Mouse (Mus musculus) embryonic fibroblast, embryonic 13.5 days (primary cell): Measurements from ENCODE around the gene Camta1. TPM values are rescaled to one million over a fixed set of nuclear protein-coding genes. Genes with fewer than 3 reads are reported as not detected.

Experiments used
- H3K27ac ChIP-seq: 2 replicates; pipeline ENCODE4 v1.5.1; 2012; ENCODE audit warnings: low read length, control low read depth, inconsistent platforms; ENCODE audit not compliant: insufficient read depth
- H3K4me1 ChIP-seq: 2 replicates; pipeline ENCODE4 v1.6.1; 2011; ENCODE audit warnings: low read length; ENCODE audit not compliant: control insufficient read depth, insufficient read depth
- H3K4me3 ChIP-seq: 2 replicates; pipeline ENCODE4 v1.5.1; 2011; ENCODE audit warnings: mild to moderate bottlenecking, control low read depth, low read length; ENCODE audit not compliant: insufficient read depth
- CTCF ChIP-seq: IDR thresholded peaks from 2 replicates; pipeline ENCODE4 v1.5.1; 2011; ENCODE audit warnings: mild to moderate bottlenecking, control low read depth, low read length, moderate library complexity, borderline replicate concordance; ENCODE audit not compliant: insufficient read depth
- POLR2A ChIP-seq: IDR thresholded peaks from 2 replicates; pipeline ENCODE4 v1.6.1; 2011; ENCODE audit warnings: low read depth, mild to moderate bottlenecking, control low read depth, low read length, moderate library complexity
- polyA plus RNA-seq: library from polyadenylated mRNA; stranded (reverse); fragments of >200 nt; gene quantifications from 2 replicates; pipeline ENCODE4 v1.2.4, GENCODE M21; 2011; ENCODE audit warnings: low read depth; ENCODE audit not compliant: missing spikeins, insufficient read length

Gene Camta1
- polyA plus RNA-seq, 1 experiment: 53.4 TPM

DNA sequence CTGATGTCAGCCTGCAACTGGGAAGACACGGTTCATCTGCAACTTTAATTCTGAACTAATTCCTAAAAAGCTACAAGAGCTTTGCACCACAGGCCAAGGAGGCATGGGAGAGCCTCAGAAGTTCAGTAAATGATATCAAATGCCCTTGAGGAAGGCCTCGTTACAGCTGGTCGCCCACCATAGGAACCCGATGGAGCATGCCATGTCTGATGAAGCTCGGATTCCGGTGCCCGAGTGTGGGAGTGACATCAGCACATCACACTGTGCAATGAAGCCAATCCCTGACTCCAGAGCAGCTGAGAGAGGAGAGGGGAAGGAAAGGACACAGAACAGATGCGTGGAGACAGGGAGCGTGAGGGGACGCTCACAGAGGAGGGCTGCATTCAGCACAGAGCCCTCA is 231.0 kb downstream of the Camta1 start:
- Histone ChIP-seq H3K4me3 (no peak overlapping the region), H3K27ac (no peak overlapping the region), H3K4me1 (0 out of 2 replicates have a peak, but pooled peaks cover 7% of the 10 kb centered on the region)
- TF ChIP-seq CTCF (no peak), POLR2A (no peak)

DNA sequence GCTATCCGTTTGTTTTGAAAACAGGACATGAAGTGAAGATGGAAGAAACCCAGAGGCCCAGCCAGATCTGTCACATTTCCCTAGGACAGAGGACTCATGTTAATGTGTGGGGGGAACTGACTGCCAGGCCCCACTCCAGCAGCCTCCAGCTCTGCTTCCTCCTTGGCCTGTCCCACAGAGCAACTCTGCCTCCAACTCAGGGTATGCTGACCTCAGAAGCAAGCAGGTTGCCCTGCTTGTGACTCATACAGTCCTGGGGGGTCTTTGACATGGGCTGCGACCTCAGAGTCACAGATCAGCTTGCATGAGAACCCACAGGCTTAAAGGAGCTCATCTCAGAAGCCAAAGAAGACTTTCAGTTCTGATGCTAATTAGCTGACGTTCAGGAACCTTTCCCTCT is 231.4 kb downstream of the Camta1 start:
- TF ChIP-seq POLR2A: no peak
- no peak for TF ChIP-seq CTCF
- Histone ChIP-seq H3K4me1 (0 out of 2 replicates have a peak, but pooled peaks cover 7% of the 10 kb centered on the region), H3K27ac (no peak overlapping the region)

DNA sequence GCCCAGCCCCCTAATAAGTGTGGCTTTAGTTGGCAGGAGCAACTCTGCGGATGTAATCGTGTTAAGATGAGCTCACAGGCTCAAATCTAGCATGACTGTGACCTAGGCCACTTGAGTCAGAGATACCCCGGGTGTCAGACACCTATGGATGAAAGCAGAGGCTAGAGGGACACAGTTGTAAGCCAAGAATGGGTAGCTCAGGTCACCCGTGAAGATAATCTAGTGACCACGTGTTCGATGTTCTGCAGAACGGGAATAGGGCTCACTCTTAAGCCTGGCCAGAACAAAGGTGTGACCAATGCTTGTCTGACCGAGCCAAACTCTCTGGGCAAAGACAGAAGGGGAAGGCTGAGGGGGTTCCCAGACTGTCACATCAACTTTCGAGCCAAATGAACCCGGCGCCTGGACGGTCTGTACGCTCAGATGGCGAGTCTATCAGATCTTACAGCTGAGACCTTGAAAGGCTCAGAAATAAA is 242.1 kb downstream of the Camta1 start:
- Histone ChIP-seq H3K27ac (no peak overlapping the region), H3K4me1 (peaks cover 3% of the 10 kb centered on the region; the same call in 1 of the 2 replicates), H3K4me3 (no peak overlapping the region)
- TF ChIP-seq POLR2A (no peak), CTCF (no peak)

More for the DNA sequence above, 231.4 kb downstream of the Camta1 start:
- no peak overlapping the region for H3K4me3 ChIP-seq

DNA sequence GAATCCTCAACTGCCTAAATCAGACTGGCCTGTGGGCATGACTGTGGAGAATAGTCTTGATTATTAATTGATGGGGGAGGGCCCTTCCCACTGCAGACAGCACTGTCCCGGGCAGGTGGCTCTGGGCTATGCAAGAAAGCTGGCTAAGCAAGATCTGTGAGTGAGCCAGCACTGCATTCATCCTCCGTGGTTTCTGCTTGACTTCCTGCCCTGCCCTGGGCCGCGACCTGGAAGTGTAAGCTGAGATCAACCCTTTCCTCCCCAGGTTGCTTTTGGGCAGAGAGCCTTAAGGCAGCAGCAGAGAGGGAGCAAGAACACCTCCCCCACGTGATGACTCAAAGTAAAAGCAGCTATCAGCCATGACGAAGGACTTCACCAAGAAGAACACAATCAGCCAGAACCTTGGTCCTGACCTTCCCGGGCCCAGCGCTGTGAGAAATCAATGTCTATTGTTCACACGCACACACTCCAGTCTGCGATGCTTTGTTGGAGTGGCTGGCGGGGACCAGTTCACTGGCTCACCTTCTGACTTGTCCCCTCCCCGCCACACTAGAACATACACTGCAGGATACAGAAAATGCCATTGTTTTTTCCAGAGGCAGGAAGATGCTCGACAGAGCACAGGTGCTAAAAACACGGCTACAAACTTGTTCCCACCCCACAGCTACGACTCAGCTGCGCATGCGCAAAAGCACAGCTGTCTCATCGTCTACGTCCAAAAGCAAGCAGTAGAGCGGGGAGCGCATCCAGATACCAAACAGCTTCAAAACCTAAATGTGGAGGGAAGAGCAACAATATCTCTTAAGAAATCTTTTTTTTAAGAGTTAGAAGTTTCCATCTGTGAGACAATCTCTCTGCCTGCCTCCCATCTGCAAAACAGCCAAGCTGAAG is 243.0 kb downstream of the Camta1 start:
- TF ChIP-seq POLR2A: no peak
- TF ChIP-seq CTCF: no peak
- Histone ChIP-seq H3K4me1 (peaks cover 3% of the 10 kb centered on the region; the same call in 1 of the 2 replicates), H3K4me3 (no peak overlapping the region), H3K27ac (no peak overlapping the region)

DNA sequence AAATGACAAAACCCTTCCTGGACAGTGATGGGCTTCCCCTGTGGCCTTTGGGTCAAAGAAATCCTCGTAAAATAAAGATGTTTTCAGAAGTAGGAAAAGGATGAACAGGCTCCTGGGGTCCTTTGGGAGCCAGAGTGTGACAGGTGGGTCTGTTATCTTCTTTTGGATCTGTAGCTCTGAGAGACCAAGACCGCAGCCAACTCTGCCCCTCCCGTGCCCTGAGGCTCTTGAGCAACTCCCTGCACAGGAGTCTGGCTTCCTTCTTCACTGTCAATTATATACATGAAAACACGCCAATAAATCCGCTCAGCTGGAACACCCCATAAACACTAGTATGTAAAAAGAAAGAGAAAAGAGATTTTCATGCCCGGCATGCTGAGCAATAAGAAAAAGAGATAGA is 250.1 kb downstream of the Camta1 start:
- TF ChIP-seq CTCF: no peak
- no peaks in the 10 kb centered on the region for H3K4me1 ChIP-seq
- no peak overlapping the region for H3K4me3 ChIP-seq
- H3K27ac ChIP-seq: no peak overlapping the region

DNA sequence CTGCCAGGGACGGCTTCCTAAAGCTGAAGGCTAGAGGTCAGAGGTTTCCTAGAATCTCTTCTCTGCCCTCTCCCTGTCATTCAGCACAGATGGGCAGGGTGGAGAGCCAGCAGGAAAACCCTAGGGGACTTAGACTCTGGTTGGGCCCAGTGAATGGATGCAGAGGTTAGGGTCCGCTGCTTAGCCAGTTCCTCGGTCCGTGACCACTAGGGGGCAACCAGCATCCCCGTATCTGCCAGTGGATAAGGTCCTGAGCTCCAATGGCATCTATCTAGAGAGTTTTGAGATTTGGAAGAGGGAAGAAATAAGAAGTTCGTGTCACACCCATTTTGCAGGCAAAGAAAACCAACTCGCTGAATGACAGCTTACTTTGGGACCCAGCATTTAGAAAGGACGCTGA is 251.4 kb downstream of the Camta1 start:
- TF ChIP-seq POLR2A (no peak), CTCF (peak; percentile 91)
- Histone ChIP-seq H3K27ac (no peak overlapping the region), H3K4me1 (no peaks in the 10 kb centered on the region), H3K4me3 (no peak overlapping the region)

DNA sequence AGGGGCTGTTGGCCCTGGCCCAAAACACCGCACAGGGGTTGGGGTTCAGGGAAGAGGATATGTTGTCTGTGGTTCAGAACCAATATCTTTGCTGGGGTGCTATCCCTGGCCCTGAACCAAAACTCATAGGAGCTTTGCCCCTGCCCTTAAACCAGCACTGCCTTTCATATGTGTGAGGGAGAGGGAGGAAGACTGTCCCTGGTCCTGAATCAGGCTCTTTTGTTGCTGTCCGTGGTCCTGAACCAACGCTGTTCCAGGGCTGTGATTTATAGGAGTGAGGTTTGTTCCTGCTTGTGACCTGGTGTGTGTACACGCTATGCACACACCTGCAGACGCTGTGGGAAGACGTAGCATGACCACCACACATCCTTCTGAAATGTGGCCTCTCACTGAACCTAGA is 256.8 kb downstream of the Camta1 start:
- Histone ChIP-seq H3K4me1 (no peaks in the 10 kb centered on the region), H3K4me3 (no peak overlapping the region), H3K27ac (no peak overlapping the region)
- TF ChIP-seq CTCF: no peak
- TF ChIP-seq POLR2A: no peak

DNA sequence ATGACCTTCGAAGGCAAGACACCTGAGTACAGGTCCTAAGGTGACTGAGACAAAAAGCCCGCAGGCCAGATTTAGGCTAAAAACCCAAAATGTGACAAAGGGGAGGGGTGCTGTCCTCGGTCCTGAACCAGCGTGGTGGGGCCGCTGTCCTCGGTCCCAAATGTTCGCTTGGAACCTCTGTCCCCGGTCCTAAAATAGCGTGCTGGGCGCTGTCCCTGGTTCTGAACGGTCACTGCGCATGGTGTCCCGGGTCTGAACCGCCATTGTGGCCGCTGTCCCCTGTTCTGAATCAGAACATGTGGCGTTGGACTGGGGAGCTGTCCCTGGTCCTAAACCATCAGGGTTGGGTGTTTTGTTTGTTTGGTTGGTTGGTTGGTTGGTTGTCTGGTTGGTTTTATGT is 257.2 kb downstream of the Camta1 start:
- no peaks in the 10 kb centered on the region for H3K4me1 ChIP-seq
- no peak overlapping the region for H3K4me3 ChIP-seq
- TF ChIP-seq POLR2A (no peak), CTCF (0 out of 2 replicates have a peak, but pooled peaks have one; percentile 1)
- H3K27ac ChIP-seq: no peak overlapping the region

DNA sequence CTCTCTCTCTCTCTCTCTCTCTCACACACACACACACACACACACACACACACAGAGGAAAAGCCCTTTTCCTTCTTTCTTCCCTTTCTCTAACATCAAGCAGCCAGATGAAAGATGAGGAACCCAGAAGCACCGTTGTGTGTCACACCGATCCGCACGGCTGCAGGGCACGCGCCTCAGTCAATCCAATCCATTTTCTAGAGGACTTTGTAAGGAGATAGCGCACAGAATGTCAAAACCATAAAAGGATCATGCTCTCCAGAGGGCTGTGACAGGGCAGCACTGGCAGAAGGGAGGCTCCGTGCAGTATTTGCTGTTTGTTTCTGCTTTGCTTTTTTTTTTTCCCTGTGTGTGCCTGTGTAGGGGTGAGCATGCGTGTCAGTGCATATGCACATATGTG is 258.1 kb downstream of the Camta1 start:
- Histone ChIP-seq H3K27ac (no peak overlapping the region), H3K4me1 (no peaks in the 10 kb centered on the region), H3K4me3 (no peak overlapping the region)
- TF ChIP-seq POLR2A (no peak), CTCF (no peak)

DNA sequence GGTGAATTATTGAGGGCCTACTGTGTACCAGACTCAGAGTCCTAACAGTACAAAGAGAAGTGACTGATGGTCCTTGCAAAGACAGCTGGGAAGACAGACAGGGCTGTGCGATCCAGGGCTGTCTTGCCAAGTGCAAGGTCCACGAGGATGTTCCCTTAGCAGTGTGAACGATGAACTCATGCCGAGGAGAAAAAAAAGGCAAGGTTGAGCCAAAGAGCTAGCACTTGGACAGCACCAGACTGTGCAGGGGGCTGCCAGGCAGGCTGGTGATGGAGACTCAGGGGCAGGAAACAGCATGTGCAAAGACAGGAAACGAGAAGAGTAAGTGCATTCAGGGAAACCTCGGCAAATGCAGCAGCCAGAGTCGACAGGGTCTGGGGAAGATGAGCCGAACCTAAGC is 266.6 kb downstream of the Camta1 start:
- Histone ChIP-seq H3K4me3 (no peak overlapping the region), H3K27ac (no peak overlapping the region), H3K4me1 (no peaks in the 10 kb centered on the region)
- TF ChIP-seq POLR2A: no peak
- no peak for TF ChIP-seq CTCF
